ENCODE assay signal across 21 mouse cellular contexts in the genomic region with DNA sequence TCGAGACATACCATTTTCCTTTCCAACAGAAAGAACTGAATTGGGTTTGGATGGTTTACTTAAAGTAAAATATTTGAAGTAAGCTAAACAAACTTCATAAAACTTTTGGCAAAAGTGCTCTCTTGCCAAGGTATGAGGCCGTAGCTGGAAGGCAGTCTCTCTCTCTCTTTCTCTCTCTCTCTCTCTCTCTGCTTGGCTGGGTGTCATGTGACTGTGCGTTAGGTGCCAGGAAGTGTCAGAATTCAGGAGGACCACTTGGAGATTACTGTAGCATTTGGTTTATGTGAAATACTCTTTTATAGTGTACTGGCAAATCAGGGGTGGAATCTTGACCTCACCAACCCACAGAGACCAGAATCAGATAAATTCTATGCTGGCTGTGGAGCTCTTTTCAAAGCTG.
DNase-seq lines count a peak whose midpoint lies in the region; ATAC-seq and TF ChIP-seq lines count a peak whose summit lies in the region.
"Had no signal": no experiment of that assay in that cellular context is flagged by ENCODE, and none has a peak within 500 bp of the region (broad histone marks: within the 10 kb centered on the region; RNA-seq: fewer than 3 reads in every experiment).

No protein-coding gene starts in this region.

- H3K27ac ChIP-seq in lung, embryonic 15.5 days: peak overlapping the region; percentile 73
- H3K27ac ChIP-seq: forebrain, embryonic 12.5 days; hindbrain, embryonic 15.5 days had no signal

- TF ChIP-seq CTCF in C2C12 (IDR thresholded peaks at IDR 0.05; ENCODE audit: control insufficient read depth, insufficient read depth, insufficient read length): no peak

- intact Hi-C loops in heart, postnatal 10 days (cut with DNase I): no loop called here

- H3K4me1 ChIP-seq in lung, embryonic 15.5 days: peaks cover 38% of the 10 kb centered on the region

- DNase-seq in cerebellum, postnatal 10 days: peak; percentile 34 to 35
- DNase-seq in cerebellum, adult 18-20 months: no peak
- peak; percentile 26 for DNase-seq in heart, postnatal 4 days
- no peak for DNase-seq in heart, postnatal 10 days
- DNase-seq in lung, postnatal 36 days: no peak
- DNase-seq in right cerebral cortex, adult 2 months (ENCODE audit: low spot score in 2 of 2): no peak
- DNase-seq: adrenal gland, postnatal 14 days; B cell, adult 2 months; cerebellum, adult 11-12 months; embryo, embryonic 11 days; gastrocnemius, postnatal 10 days; heart, postnatal 14 days had no signal

- no peaks in the 10 kb centered on the region for H3K27me3 ChIP-seq in lung, embryonic 15.5 days
- H3K27me3 ChIP-seq in C2C12 (ENCODE audit: control insufficient read depth, insufficient read depth, insufficient read length): no peaks in the 10 kb centered on the region
- H3K27me3 ChIP-seq: embryonic facial prominence, embryonic 12.5 days; forebrain, embryonic 12.5 days; heart, embryonic 13.5 days; hindbrain, embryonic 15.5 days; Patski had no signal

- H3K9ac ChIP-seq in lung, embryonic 15.5 days: no peak overlapping the region
- H3K9ac ChIP-seq: embryonic facial prominence, embryonic 12.5 days; forebrain, embryonic 12.5 days; heart, embryonic 13.5 days; hindbrain, embryonic 15.5 days had no signal

- no peaks in the 10 kb centered on the region for H3K79me2 ChIP-seq in C2C12 (ENCODE audit: control insufficient read depth, insufficient read depth)

- H3K4me3 ChIP-seq in lung, embryonic 15.5 days: no peak overlapping the region
- H3K4me3 ChIP-seq in C2C12 (ENCODE audit: insufficient read depth, poor library complexity, severe bottlenecking): no peak overlapping the region
- H3K4me3 ChIP-seq: embryonic facial prominence, embryonic 12.5 days; forebrain, embryonic 12.5 days; heart, embryonic 13.5 days; hindbrain, embryonic 15.5 days had no signal

- H3K9me3 ChIP-seq in lung, embryonic 15.5 days: no peaks in the 10 kb centered on the region
- H3K9me3 ChIP-seq: embryonic facial prominence, embryonic 12.5 days; forebrain, embryonic 12.5 days; heart, embryonic 13.5 days; hindbrain, embryonic 15.5 days had no signal

- no peak overlapping the region for H3K4me2 ChIP-seq in lung, embryonic 15.5 days
- H3K4me2 ChIP-seq: embryonic facial prominence, embryonic 12.5 days; forebrain, embryonic 12.5 days; heart, embryonic 13.5 days; hindbrain, embryonic 15.5 days had no signal

- H3ac ChIP-seq in C2C12 (ENCODE audit: control insufficient read depth, insufficient read length, low read depth): no peak overlapping the region

- WGBS in lung, embryonic 15.5 days: 15% methylated on average over 3 of the region's 3 CpGs

- no peaks in the 10 kb centered on the region for H3K79me3 ChIP-seq in C2C12 (ENCODE audit: low read depth)

- ATAC-seq in lung, embryonic 15.5 days (ENCODE audit: borderline replicate concordance, extremely low read depth, low FRiP score, low TSS enrichment): peak; percentile 79
- ATAC-seq: activated CD4-positive, CD25-positive, alpha-beta regulatory T cell, adult 4 months; forebrain, embryonic 16.5 days; Patski had no signal

- H3K36me3 ChIP-seq in lung, embryonic 15.5 days: no peaks in the 10 kb centered on the region
- H3K36me3 ChIP-seq in C2C12 (ENCODE audit: control insufficient read depth, insufficient read depth): no peaks in the 10 kb centered on the region
- H3K36me3 ChIP-seq: embryonic facial prominence, embryonic 12.5 days; forebrain, embryonic 12.5 days; heart, embryonic 13.5 days; hindbrain, embryonic 15.5 days had no signal

TF ChIP-seq in C2C12, 6 proteins besides CTCF, POLR2A, EP300 and RAD21:
- peak; percentile 6 for TF ChIP-seq USF1 (IDR thresholded peaks at IDR 0.05; ENCODE audit: low read depth)
- TF ChIP-seq MAX (IDR thresholded peaks at IDR 0.05): no peak
TF ChIP-seq in C2C12: peak in this region for 1.

Comparison
In these comparisons a context has a peak if more than half of its experiments do, and no peak if none do; other contexts are left out.
1. DNase-seq: peak in cerebellum, postnatal 10 days (2 of 2) and heart, postnatal 4 days (single experiment); none in cerebellum, adult 18-20 months (0 of 2), heart, postnatal 10 days (0 of 2), lung, postnatal 36 days (single experiment) and right cerebral cortex, adult 2 months (0 of 2).